Mouse (Mus musculus) heart, postnatal 0 days (tissue): ENCODE results near the gene 0610009B22Rik. TPM values are rescaled to one million over a fixed set of nuclear protein-coding genes. Genes with fewer than 3 reads are reported as not detected.

Experiments used
- ATAC-seq: fragments of 200-750 bp; cut with Nextera tagmentation; 2 replicates; pipeline ENCODE4 v1.8.0; 2017; ENCODE audit warnings: low read depth, moderate number of reproducible peaks, moderate library complexity; ENCODE audit not compliant: insufficient read depth
- DNase-seq: peaks from one replicate; pipeline ENCODE4 v3.0.0-alpha.2; 2016; ENCODE audit warnings: low spot score
- H3K27ac ChIP-seq: fragments of 300-500 bp; sonication (generic); 2 replicates; pipeline ENCODE4 v1.5.1; 2014; ENCODE audit warnings: low read depth, mild to moderate bottlenecking
- H3K27me3 ChIP-seq: fragments of 300-500 bp; sonication (generic); 2 replicates; pipeline ENCODE4 v1.6.1; 2014; ENCODE audit warnings: low read length, mixed read lengths; ENCODE audit not compliant: control insufficient read depth, insufficient read depth
- H3K36me3 ChIP-seq: fragments of 300-500 bp; sonication (generic); replicated peaks from 2 replicates; pipeline ENCODE4 v1.6.1; 2014; ENCODE audit warnings: low read length, mixed read lengths; ENCODE audit not compliant: control insufficient read depth, insufficient read depth
- H3K4me1 ChIP-seq: fragments of 300-500 bp; sonication (generic); 2 replicates; pipeline ENCODE4 v1.6.1; 2014; ENCODE audit warnings: antibody characterized with exemption; ENCODE audit not compliant: control insufficient read depth, insufficient read depth
- H3K4me2 ChIP-seq: fragments of 300-500 bp; sonication (generic); 2 replicates; pipeline ENCODE4 v1.6.1; 2014; ENCODE audit warnings: low read depth, mild to moderate bottlenecking, low read length, moderate library complexity
- H3K4me3 ChIP-seq: fragments of 300-500 bp; sonication (generic); 2 replicates; pipeline ENCODE4 v1.5.1; 2014; ENCODE audit warnings: low read depth, low read length
- H3K9ac ChIP-seq: fragments of 300-500 bp; sonication (generic); replicated peaks from 2 replicates; pipeline ENCODE4 v1.6.1; 2014; ENCODE audit warnings: low read depth, low read length, mixed read lengths
- H3K9me3 ChIP-seq: fragments of 300-500 bp; sonication (generic); replicated peaks from 2 replicates; pipeline ENCODE4 v1.6.1; 2016; ENCODE audit warnings: low read length; ENCODE audit not compliant: control insufficient read depth
- CTCF ChIP-seq: IDR thresholded peaks from 2 replicates; pipeline ENCODE4 v1.5.1; 2016; ENCODE audit warnings: antibody characterized with exemption, control low read depth, low read depth
- EP300 ChIP-seq: IDR thresholded peaks from 2 replicates; pipeline ENCODE4 v1.6.1; 2016; ENCODE audit warnings: antibody characterized with exemption, low read depth
- WGBS: fragments of 180-500 bp; shearing (Covaris S2); extraction: QIAGEN DNeasy Blood & Tissue Kit; methylation state at CpG from one replicate; pipeline ENCODE4 v1.1.7; 2014; 5-methylcytosine and 5-hydroxymethylcytosine counted together
- polyA plus RNA-seq: library from polyadenylated mRNA; unstranded; fragments of >200 nt; fragmentation: Nextera tagmentation; extraction: Ambion mirVana; gene quantifications from 2 replicates; pipeline ENCODE4 v1.2.1, GENCODE M21; 2015
- total RNA-seq: library from RNA; depleted of rRNA; stranded (reverse); fragments of >200 nt; gene quantifications from 2 replicates; pipeline ENCODE4 v1.2.3, GENCODE M21; 2014; ENCODE audit warnings: low replicate concordance; rRNA removed

0610009B22Rik gene
- total and polyA plus RNA-seq, 2 experiments from 2014 or later: 45.5 to 93.0 TPM

- ATAC-seq (peak; percentile 87), DNase-seq (peak; percentile 87)
- H3K9ac ChIP-seq: peak within 1 kb of the TSS; percentile 62
- under 1% methylated on average over 60 of the region's 61 CpGs for WGBS
- H3K36me3 ChIP-seq: no peaks in the 10 kb centered on the region
- no peaks in the 10 kb centered on the region for H3K9me3 ChIP-seq
- H3K27ac ChIP-seq: peak within 1 kb of the TSS; percentile 81
- no peaks in the 10 kb centered on the region for H3K27me3 ChIP-seq
- peaks cover 25% of the 10 kb centered on the region for H3K4me1 ChIP-seq
- H3K4me3 ChIP-seq: peak within 1 kb of the TSS; percentile 67
- H3K4me2 ChIP-seq: peak within 1 kb of the TSS; percentile 65
- peak; percentile 50; the same call in 1 of the 2 replicates for TF ChIP-seq EP300
- 0 out of 2 replicates have a peak, but pooled peaks have one; percentile 2 for TF ChIP-seq CTCF
Measured at GRCm38 (mm10) chr11:51635525-51636322, 53.0 kb downstream of the 0610009B22Rik start, which contains the start of gene Rmnd5b. Rmnd5b (minus strand) TSS chr11:51635896.

Other genes with a start within 250 kb of the 0610009B22Rik start
- 14.5 and 35.2 TPM in 2 replicates for gene Phykpl, start 104.1 kb downstream of the 0610009B22Rik start, total RNA-seq
- gene Phykpl, start 104.1 kb downstream of the 0610009B22Rik start, polyA plus RNA-seq: 12.7 and 13.9 TPM in 2 replicates
- 136 and 225 TPM in 2 replicates for gene Hnrnpab, start 82.0 kb downstream of the 0610009B22Rik start, total RNA-seq
- gene Hnrnpab, start 82.0 kb downstream of the 0610009B22Rik start, polyA plus RNA-seq: 156 and 159 TPM in 2 replicates
- 34.1 and 58.2 TPM in 2 replicates for gene Nhp2, start 69.1 kb downstream of the 0610009B22Rik start, total RNA-seq
- gene Nhp2, start 69.1 kb downstream of the 0610009B22Rik start, polyA plus RNA-seq: 59.7 and 61.4 TPM in 2 replicates
- 38.6 and 54.3 TPM in 2 replicates for gene Rmnd5b, start 53.0 kb downstream of the 0610009B22Rik start, total RNA-seq
- gene Rmnd5b, start 53.0 kb downstream of the 0610009B22Rik start, polyA plus RNA-seq: 25.8 and 30.0 TPM in 2 replicates
- 31.2 and 34.8 TPM in 2 replicates for gene N4bp3, start 38.0 kb downstream of the 0610009B22Rik start, total RNA-seq
- 18.1 and 20.2 TPM in 2 replicates for gene N4bp3, start 38.0 kb downstream of the 0610009B22Rik start, polyA plus RNA-seq
- 0.08 and 0.58 TPM in 2 replicates for gene D930048N14Rik, start 37.9 kb downstream of the 0610009B22Rik start, total RNA-seq
- 0.74 and 0.78 TPM in 2 replicates for gene D930048N14Rik, start 37.9 kb downstream of the 0610009B22Rik start, polyA plus RNA-seq
- 8.3 and 11.8 TPM in 2 replicates for gene Sec24a, start 74.8 kb upstream of the 0610009B22Rik start, total RNA-seq
- 6.2 and 7.3 TPM in 2 replicates for gene Sec24a, start 74.8 kb upstream of the 0610009B22Rik start, polyA plus RNA-seq
- 124 and 134 TPM in 2 replicates for gene Sar1b, start 74.8 kb upstream of the 0610009B22Rik start, total RNA-seq
- 194 and 196 TPM in 2 replicates for gene Sar1b, start 74.8 kb upstream of the 0610009B22Rik start, polyA plus RNA-seq
- 1.9 and 2.3 TPM in 2 replicates for gene Jade2, start 168.8 kb upstream of the 0610009B22Rik start, total RNA-seq
- gene Jade2, start 168.8 kb upstream of the 0610009B22Rik start, polyA plus RNA-seq: 0.60 and 0.72 TPM in 2 replicates